Mouse (Mus musculus): Measurements from ENCODE around the gene Pnpla6.

GRCm38 (mm10) chr8:3530816-3531215 is 15.6 kb downstream of the Pnpla6 start:
- TF ChIP-seq ZNF384 (IDR thresholded peaks at IDR 0.05; ENCODE audit: low read depth, low read length) = no peak
- TF ChIP-seq CHD2 (IDR thresholded peaks at IDR 0.05; ENCODE audit: low read depth, low read length) = no peak
- no peak for TF ChIP-seq ZC3H11A (IDR thresholded peaks at IDR 0.05; ENCODE audit: borderline replicate concordance, low read depth, low read length)
- TF ChIP-seq MAFK (IDR thresholded peaks at IDR 0.05; ENCODE audit: insufficient read depth, low read depth, low read length) = no peak

All from ES-E14 (cell line).